ENCODE assay signal across 16 mouse cellular contexts in the genomic region with DNA sequence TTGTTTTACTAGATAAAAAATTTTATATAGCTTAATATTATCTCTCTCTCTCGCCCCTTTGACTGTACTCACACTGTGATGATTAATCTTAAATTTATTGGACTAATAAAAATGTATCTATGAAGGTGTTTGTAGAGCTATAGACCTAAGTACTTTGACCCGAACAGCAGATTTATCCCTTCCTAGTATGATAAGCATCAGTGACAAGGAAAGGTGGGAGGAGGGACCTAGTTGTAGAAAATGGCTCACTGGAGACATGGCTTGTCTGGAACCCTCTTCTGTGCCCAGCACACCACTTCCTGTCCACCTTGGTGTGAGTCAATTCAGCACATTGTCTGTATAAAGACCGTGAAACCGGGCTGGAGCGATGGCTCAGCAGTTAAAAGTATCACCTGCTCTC.
"Had no signal": no experiment of that assay in that cellular context is flagged by ENCODE, and none has a peak within 500 bp of the region (broad histone marks: within the 10 kb centered on the region; RNA-seq: fewer than 3 reads in every experiment).

No protein-coding gene starts in this region.

- H3K27ac ChIP-seq: lung, embryonic 15.5 days; macrophage; midbrain, embryonic 13.5 days; midbrain, embryonic 15.5 days; neural tube, embryonic 12.5 days had no signal

- H3K9me3 ChIP-seq: lung, embryonic 15.5 days; megakaryocyte, embryonic 14.5 days; midbrain, embryonic 15.5 days had no signal

- H3K4me3 ChIP-seq: lung, embryonic 15.5 days; megakaryocyte, embryonic 14.5 days; midbrain, embryonic 13.5 days; midbrain, embryonic 15.5 days; neural tube, embryonic 12.5 days had no signal

- ATAC-seq: lung, postnatal 0 days; midbrain, embryonic 13.5 days; midbrain, embryonic 15.5 days had no signal

- H3K4me2 ChIP-seq: lung, embryonic 15.5 days; midbrain, embryonic 11.5 days; midbrain, embryonic 13.5 days; midbrain, embryonic 15.5 days; neural tube, embryonic 12.5 days had no signal

- H3K4me1 ChIP-seq: lung, embryonic 15.5 days; midbrain, embryonic 13.5 days; midbrain, embryonic 15.5 days; neural tube, embryonic 12.5 days had no signal

- H3K9ac ChIP-seq: lung, embryonic 15.5 days; midbrain, embryonic 13.5 days; midbrain, embryonic 15.5 days; neural tube, embryonic 12.5 days had no signal

- H3K27me3 ChIP-seq: lung, embryonic 15.5 days; megakaryocyte, embryonic 14.5 days; midbrain, embryonic 13.5 days; midbrain, embryonic 15.5 days; neural tube, embryonic 12.5 days had no signal

- DNase-seq: lung, adult 2 months; lung, postnatal 14 days; lung, postnatal 36 days; right cerebral cortex, postnatal 14 days; spleen, adult 18-20 months; thymus, adult 18-20 months; thymus, postnatal 14 days; thymus, postnatal 36 days had no signal
